Mouse (Mus musculus): ENCODE results near the gene Zfp36.

The Zfp36 gene

DNA sequence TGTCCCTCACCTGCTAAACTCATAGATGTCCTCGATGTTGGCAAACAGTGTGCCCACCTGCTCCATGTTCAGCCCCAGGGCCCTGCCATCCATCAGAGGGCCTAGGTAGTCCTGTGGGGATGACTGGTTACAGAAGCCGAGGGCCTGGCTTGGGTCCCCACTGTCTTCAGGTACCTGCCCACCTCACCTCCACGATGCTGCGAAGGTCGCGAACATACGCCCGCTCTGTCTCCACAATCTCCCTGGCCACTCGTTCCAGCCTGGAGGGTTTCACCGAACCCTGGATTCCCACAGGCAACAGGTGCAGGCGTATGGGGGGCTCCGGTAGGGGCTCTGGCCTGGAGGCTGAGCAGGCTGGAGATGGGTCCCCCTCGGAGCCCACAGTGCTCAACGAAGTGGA, 10.0 kb downstream of the Zfp36 start:
- no peak for DNase-seq (ENCODE audit: low read depth, low spot score)

DNA sequence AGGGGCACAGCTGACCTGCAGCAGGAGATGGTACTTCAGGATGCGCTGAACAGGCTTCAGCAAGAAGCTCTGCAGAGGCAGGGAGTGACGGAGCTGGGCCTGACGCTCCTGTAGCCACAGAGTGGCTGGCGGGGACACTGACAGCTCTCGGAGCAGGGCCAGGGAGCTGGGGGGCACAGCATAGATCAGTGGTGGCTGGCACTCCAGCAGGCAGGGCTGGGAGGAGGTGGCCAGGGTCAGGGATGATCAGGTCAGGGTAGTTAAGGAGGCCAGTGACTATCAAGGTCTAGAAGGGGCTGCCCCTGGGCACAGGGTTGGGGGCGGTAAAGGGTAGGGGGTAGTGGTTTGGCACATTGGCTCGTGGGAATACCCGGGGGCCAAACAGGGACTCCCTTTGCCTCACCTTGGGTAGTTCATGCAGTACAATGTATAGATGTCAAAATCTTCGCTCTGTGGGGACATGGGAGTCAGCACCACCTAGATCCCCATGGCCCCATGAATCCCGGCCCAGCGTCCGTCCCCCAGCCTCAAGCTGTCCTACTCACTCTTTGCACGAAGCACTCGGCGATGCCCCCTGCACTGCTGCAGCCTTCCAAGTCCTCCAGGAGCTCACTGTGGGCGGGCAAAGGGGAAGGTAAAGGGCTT, 11.7 kb downstream of the Zfp36 start:
- DNase-seq (ENCODE audit: low read depth, low spot score) = no peak

DNA sequence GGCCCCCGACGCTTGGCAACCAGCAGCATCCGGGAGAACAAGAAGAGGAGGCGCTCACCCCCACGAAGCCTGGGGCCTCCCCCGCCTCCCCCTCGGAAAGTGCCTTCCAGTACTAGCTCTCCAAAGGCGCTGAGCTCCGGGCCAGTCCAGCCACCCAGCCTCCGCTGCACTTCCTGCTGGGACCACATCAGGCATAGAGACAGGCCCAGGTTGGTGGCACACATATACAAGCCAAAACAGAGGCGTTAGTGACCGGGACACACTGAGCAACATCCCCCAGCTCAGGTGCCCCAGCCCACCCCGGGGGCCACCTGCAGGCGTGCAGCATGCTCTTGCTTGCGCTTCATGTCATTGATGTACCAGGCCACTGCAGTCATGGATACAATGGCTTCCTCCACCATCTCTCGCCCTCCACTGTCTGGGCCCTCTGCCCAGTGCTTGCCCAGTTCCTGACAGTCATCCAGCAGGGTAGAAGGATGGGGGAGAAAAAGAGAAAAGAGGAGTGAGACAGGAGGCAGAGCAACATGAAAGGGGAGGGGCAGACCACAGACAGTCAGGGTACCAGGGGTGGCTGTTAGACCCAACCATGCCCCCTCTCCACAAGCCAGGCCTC, 12.3 kb downstream of the Zfp36 start:
- DNase-seq (ENCODE audit: low read depth, low spot score) = no peak

GRCm38 (mm10) chr7:28362441-28363060, 17.5 kb downstream of the Zfp36 start:
- no peak for DNase-seq (ENCODE audit: low read depth, low spot score)

DNA sequence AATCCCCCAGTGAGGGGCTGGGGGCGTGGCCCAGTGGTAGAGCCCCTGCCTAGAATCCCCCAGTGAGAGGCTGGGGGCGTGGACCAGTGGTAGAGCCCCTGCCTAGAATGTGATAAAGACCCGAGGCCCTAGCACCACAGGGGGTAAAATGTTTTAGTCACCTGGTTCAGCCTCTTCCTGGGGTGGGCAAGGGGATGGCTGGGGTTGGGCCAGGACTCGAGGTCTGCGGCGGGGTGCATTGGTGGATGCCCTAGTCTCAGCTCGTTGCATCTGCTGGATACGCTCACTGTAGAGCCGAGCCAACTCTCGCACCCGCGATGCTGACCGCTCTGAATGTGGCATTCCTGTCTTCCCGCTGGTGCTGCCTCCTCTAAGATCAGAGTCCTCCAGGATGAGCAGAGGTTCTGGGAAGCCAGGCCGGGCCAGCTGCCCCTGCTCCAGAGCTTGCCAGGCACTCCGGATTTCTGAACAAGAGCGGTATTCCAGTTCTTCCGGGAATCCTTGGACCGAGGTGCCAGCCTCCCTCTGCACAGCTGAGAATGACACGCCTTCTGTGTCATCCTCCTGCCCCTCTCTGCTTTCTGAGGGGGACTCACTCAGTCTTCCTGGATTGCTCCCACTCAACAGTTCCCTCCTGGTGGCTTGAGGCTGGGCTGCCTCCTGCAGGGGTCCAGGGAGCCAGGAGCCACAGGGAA, 18.3 kb downstream of the Zfp36 start:
- DNase-seq (ENCODE audit: low read depth, low spot score) = no peak

- DNase-seq (ENCODE audit: low read depth, low spot score) = no peak
Measured at GRCm38 (mm10) chr7:28360291-28360690, 19.8 kb downstream of the Zfp36 start.

DNA sequence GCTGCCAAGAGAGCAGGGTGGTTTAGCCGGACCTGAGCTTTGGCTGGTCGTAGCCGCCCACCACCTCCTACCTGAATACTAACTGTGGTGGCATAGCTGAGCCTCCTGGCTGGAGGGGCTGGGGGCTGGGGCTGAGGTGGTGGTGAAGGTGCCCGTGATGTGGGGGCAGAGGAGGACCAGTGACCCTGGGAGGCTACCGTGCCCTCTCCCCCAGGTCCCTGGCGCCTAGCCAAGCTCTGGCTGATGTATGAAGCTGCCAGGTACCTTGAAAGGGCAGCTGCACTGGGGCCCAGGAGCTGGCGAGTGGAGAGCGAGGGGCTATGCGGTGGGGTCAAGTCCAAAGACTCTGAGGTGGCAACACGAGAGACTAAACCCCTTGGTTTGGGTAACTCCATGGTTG, 20.2 kb downstream of the Zfp36 start:
- no peak for DNase-seq (ENCODE audit: low read depth, low spot score)

- no peak for DNase-seq (ENCODE audit: low read depth, low spot score)
Measured at GRCm38 (mm10) chr7:28358431-28358830, 21.6 kb downstream of the Zfp36 start.

- DNase-seq (ENCODE audit: low read depth, low spot score) = no peak
Measured at GRCm38 (mm10) chr7:28357984-28358383, 22.1 kb downstream of the Zfp36 start.

GRCm38 (mm10) chr7:28356981-28357380, 23.1 kb downstream of the Zfp36 start:
- no peak for DNase-seq (ENCODE audit: low read depth, low spot score)

DNA sequence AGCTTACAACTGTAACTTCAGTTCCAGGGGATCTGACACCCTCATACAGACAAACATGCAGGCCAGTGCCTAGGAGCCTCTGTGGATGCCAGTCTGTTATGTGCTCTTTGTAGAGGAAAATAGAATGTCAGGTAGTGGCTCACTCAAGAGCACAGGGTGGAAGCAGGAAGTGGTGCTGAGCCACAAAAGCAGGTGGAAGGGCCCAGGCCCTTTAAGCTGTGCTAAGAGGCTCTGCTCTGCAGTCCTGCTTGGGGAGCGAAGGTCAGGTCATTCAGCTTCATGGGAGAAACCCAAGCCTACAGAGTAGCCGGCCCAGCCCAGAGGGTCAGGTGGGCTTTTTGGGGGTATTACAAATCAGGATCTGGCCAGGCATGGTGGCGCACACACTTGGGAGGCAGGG, 24.8 kb downstream of the Zfp36 start:
- DNase-seq (ENCODE audit: low read depth, low spot score) = no peak

GRCm38 (mm10) chr7:28354596-28354995, 25.5 kb downstream of the Zfp36 start:
- no peak for DNase-seq (ENCODE audit: low read depth, low spot score)

GRCm38 (mm10) chr7:28354113-28354581, 25.9 kb downstream of the Zfp36 start:
- no peak for DNase-seq (ENCODE audit: low read depth, low spot score)

- DNase-seq (ENCODE audit: low read depth, low spot score) = no peak
Measured at GRCm38 (mm10) chr7:28353267-28353666, 26.8 kb downstream of the Zfp36 start.

DNA sequence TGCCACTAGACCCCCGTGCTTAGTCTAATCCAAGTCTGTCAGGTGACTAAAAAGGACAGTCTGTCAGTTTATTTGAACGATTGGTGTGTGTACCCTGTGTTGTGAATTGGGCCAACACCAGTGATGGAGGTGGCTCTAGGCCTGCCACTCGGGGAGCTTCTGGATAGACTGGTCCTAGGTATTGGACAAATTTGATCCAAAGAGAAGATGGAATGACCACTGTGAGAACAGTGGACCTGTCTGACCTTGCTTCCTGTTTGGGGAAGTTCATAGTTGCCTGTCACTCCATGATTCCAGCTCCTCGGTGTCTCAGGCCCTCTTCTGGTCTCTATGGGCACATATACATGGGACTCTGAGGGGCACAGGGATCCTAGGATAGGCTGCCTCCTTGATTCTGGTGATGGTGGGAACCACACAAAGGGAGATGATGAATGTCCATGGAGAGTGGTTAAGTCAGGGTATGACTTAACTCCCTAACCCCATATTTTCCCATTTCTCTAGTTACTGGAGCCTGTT, 28.3 kb downstream of the Zfp36 start:
- no peak for DNase-seq (ENCODE audit: low read depth, low spot score)

- peak; percentile 95 for DNase-seq (ENCODE audit: low read depth, low spot score)
Measured at GRCm38 (mm10) chr7:28350155-28350883, 29.7 kb downstream of the Zfp36 start, which contains the start of gene Rps16. Rps16 (plus strand) TSS chr7:28350652.

DNA sequence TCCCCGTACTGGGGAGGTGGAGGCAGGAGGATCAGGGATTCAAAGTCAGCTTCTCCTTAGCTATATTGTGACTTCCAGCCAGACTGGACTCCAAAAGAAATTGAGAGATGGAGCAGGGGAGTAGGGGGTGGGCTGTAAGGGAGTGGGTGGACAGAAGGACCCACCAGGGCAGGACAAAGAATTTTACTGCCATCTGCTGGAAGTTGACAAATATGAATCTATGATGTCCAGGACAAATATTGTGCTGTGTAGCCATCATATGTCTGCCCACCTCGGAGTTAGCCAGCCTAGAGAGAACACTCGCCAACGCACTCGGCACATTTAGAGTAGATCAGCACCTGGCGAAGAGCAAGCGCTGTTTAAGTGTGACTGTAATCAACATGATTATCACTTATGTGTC, 31.5 kb downstream of the Zfp36 start:
- no peak for DNase-seq (ENCODE audit: low read depth, low spot score)

DNA sequence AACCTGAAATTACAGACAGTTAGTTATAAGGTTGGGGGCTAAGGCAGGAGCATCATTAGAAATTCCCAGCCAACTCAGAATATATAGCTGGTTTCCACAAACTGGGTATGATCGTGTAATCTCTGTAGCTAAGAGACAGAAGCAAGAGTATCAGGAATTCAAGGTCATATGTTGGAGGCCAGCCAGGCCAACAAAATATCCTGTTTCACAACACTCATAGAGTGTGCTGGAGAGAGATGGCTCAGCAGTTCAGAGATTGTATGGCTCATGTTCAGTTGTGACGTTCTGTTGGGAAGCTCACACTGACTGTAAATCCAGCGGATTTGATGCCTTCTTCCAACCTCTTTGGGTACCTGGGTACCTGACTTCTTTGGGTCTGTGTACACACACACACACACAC, 32.3 kb downstream of the Zfp36 start:
- no peak for DNase-seq (ENCODE audit: low read depth, low spot score)

DNA sequence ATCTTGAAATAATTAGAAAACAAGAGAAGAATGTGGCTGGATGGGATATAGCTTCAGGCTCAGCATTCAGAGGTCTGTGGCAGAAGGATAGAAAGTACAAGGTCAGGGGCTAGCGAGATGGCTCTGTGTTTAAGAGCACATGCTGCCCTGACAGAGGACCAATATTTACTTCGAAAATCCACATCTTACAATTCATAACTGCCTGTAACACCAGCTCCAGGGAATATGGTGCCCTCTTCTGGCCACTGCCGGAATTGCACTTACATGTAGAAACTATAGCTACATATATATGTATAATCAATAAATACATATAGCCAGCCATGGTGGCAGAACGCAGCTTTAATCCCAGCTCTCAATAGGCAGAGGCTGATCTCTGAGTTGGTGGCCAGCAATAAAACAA, 35.4 kb downstream of the Zfp36 start:
- peak; percentile 39 for DNase-seq (ENCODE audit: low read depth, low spot score)

- no peak for DNase-seq (ENCODE audit: low read depth, low spot score)
Measured at GRCm38 (mm10) chr7:28341381-28341780, 38.7 kb downstream of the Zfp36 start.

DNA sequence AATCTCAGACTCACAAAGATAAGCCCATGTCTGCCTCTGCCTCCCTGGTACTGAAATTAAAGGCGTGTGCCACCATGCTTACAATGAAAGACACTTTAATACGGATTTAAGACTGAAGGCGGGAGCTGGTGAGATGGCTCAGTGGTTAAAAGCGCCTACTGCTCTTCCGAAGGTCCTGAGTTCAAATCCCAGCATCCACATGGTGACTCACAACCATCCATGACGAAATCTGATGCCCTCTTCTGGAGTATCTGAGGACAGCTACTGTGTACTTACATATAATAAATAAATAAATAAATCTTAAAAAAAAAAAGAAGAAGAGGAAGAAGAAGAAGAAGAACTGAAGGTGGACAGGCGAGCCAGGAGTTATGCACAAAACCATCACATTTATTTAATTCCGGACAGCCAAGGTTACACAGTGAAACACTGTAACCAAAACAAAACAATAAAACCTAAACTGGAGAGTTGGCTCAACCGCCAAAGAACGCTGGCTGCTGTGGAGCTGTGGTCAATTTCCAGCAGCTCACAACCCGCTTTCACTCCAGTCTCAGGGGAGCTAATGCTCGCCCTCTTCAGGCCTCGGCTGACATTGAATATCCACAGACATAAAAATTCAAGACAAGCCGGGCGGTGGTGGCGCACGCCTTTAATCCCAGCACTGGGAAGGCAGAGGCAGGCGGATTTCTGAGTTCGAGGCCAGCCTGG, 40.7 kb downstream of the Zfp36 start:
- DNase-seq (ENCODE audit: low read depth, low spot score) = no peak
